Mouse (Mus musculus): ENCODE results near the gene Ercc6. TPM values are rescaled to one million over a fixed set of nuclear protein-coding genes. Genes with fewer than 3 reads are reported as not detected.

Ercc6 gene
- 1 to 10 TPM; 3.2 to 3.3 TPM for total RNA-seq (2021)
- long read RNA-seq, experiment 1 = 0 reads
- long read RNA-seq, experiment 2 = 0 reads

DNA sequence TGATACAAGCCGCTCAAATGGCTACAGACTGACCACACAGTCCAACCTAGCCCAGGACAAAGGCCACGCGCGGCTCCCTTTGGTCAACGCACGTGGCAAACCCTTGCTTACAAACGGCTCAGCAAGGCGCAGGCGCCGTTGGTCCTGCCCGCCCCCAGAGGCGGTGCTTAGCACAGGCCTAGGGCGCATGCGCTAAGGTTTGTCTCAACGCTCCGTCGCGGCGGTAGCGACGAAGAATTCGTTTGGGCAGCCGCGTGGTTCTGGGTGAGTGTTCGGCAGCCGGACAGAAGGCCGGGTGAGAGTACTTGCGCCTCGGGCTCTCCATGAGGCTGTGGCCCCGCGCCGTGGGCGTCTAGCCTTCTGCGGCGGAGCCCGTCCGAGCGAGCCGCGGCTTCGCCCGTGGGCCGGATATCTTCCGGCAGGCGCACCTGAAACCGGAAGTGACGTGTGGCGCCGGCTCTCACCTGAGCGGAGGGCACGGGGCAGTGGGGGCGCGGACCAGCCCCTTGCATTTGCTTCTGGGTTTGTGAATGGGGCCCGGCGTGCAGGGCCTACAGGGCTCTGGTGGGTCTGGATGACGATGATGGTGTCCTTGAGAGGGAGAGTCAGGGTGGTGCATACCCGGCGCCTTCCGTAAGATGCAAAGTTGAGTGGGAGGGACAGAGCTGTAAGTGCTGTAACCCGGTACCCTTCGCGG is at the start of gene Ercc6:
TSS of gene Ercc6 (plus strand) at position 186 of the 697 bp plus-strand sequence.
- peak; percentile 94 to 96 for DNase-seq

DNA sequence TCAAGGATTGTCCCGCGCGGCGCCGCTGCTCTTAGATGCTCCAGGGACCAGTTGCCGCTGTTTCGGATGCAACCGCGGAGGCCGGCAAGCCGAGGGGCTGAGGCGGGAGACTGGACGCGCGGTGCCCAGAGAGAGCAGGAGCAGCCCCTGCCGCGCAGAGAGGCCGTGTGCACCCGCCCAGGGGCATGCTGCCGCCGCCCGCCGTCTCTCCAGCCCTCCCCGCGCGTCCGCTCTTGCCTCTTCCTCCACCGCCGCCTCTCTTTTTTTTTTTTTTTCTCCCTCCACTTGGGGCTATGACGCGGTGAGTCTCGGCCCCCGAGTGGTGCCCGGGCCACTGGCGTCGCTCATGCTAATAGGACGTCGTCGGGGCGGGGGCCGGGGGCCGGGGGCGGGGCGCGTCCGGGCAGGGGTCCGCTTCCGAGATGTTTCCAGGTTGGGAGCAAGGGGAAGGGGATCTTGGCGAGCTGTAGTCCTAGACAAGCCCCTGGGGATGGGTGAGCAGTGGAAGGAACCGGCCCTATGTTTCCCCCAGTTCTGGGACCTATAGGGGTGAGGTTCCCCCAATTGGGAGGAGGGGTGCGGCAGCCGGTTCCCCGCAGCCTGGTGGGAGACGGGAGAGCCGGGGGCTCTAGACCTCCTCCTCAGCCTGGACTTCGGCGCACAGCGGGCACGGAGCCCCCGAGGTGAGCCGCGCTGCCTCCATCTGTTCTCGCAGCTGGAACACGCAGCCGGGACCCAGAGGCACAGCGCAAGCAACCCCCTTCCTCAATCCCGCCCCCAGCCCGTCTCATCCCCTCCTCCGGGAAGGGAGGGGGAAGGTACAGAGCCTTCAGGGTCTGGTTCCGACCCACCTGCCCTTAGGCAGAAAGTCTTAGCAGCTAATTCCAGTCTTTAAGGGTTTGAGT is 48.5 kb upstream of the Ercc6 start, which contains the start of gene Slc18a3:
TSS of gene Slc18a3 (minus strand) at position 250 of the 905 bp plus-strand sequence.
- DNase-seq = no peak

GRCm38 (mm10) chr14:32465506-32465870 is 47.8 kb upstream of the Ercc6 start:
- no peak for DNase-seq

DNA sequence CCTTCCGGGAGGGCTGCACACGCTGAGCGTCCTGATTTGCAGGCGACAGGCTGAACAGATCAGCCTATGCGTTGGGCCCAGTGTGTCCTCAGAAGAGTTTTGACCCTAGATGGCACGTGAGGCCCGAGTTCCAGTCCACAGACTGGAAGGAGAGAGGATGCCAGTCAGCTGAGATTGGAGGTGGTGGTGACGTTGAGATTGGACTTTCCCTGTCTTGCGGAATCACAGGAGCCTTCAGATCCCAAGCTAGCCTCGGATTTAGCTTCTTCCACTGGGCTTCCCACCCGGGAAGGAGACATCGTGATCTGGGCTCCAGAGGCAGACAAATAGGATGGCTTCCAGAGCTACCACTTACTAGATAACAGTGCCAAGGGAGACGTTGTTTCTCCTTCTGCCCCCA is 47.4 kb upstream of the Ercc6 start, which contains the start of gene Chat:
TSS of gene Chat (minus strand) at position 101 of the 400 bp plus-strand sequence.
- DNase-seq = no peak

DNA sequence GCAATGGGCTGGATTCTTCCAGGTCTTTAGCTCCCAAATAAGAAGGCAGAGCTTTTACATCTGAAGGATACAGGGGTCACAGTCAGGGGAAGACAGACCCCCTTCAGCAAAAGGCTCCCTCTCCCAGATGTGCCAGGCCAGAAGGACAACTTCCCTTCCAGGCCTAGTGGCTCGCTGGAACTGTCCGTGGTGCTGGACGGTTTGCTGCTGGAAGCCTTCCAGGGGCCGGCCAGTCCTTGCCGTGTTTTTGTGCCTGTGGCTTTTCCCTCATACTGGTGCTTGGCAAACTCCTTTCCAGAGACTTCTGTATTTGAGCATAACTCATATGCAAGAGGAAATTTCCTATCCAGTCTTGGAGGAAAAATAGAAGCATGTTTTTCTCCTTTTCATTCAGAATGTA is 45.7 kb upstream of the Ercc6 start:
- peak; percentile 9 to 64 for DNase-seq

- peak; percentile 11 to 49 for DNase-seq
These were observed 40.3 kb upstream of the Ercc6 start for GRCm38 (mm10) chr14:32472996-32473395.

DNA sequence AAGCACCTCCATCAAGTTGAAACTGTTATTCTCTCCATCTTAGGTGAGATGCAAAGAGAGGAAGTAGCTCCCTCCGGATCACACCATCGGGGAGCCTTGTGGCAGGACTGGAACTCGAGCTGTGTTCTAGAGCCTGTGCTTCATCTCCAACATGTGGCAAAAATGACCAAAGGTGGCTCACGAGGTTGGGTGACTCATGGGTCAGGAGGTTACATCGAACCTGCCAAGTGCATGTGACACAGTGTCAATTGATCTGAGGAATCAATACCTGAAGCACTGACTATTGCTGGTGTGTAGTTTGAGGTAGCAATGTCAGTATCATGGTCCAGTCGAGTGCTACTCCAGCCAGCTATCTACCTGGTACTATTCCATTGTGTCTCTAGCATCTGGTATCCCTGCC is 36.8 kb upstream of the Ercc6 start:
- no peak for DNase-seq

DNA sequence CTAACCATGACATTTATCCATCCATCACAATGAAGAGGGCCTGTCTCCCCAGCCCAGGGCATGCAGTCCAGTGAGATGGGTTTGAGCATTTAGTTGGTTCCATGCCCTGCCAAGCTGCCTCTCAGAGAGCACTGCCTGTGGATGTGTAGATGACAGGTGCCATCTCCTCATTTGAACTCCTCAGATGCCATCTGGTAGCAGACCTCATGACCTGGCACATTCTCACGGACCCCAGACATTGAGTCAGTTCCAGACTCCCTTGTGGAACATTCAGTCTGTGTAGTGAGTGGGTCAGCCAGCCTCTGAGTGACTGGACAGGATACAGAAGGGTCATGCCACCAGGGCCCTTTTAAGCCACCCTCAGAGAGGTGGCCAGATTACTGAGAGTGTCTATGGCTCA is 35.7 kb upstream of the Ercc6 start:
- no peak for DNase-seq

DNA sequence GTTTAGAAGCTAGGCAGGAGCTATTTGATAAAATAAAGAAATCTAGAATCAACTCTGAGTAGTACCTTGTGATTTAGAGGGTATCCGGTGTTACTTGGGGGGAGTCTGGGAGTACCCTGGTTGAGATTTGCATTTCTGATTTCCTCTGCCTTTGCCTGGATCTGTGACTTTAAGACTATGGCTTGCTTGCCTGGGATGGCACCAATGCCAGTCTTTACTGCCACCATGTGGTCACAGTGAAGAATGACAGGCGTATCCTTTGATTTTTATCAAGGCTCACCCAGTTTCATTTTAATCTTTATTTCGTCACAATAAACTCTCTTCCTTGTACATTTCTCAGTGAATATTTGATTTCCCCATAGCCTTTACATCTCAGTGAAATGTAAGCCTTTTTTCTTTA is 31.3 kb upstream of the Ercc6 start:
- peak in 1 of 2 experiments; percentile 34 for DNase-seq

- no peak for DNase-seq
These were observed 20.8 kb upstream of the Ercc6 start for GRCm38 (mm10) chr14:32492521-32492920.

- no peak for DNase-seq
These were observed 17.0 kb upstream of the Ercc6 start for GRCm38 (mm10) chr14:32496115-32496850.

GRCm38 (mm10) chr14:32501303-32501702 is 12.0 kb upstream of the Ercc6 start:
- no peak for DNase-seq

GRCm38 (mm10) chr14:32502764-32503688 is 10.3 kb upstream of the Ercc6 start:
- DNase-seq = no peak

- DNase-seq = no peak
These were observed 9.4 kb upstream of the Ercc6 start for GRCm38 (mm10) chr14:32503897-32504296.

GRCm38 (mm10) chr14:32506329-32506728 is 7.0 kb upstream of the Ercc6 start:
- no peak for DNase-seq

GRCm38 (mm10) chr14:32507216-32507615 is 6.1 kb upstream of the Ercc6 start:
- no peak for DNase-seq

DNA sequence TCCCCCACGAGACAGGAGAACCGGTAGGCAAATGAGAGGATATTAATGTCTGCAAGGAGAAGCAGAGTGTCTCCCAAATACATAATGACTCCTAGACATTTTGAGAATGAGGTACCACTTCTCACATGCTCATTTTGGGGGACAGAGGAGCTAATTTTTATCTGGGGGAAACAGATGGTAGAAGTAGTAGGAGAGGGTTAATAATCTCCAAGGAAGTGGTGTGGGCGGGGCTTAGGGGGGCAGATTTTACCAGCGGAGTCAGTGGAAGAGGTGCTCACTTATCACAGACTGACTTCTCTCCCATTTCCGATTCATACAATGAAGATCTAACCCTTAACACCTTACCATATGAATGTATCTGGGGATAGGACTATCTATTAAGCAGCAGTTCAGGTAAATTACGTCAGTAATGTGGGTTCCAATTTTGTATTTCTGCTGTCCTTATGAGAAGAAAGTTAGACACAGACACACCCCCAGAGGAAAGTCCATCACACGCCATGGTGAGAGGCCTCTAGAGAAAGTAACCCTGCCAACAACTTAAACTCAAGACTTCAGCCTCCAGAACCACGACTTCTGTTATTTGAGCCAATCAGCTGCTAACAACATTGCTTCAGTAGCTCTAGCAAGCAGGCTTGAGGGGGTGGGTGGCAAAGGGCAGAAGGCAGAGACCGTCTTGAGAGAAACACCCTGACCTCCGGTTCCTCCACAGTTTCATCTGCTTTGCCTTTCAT is 5.1 kb upstream of the Ercc6 start:
- no peak for DNase-seq

DNA sequence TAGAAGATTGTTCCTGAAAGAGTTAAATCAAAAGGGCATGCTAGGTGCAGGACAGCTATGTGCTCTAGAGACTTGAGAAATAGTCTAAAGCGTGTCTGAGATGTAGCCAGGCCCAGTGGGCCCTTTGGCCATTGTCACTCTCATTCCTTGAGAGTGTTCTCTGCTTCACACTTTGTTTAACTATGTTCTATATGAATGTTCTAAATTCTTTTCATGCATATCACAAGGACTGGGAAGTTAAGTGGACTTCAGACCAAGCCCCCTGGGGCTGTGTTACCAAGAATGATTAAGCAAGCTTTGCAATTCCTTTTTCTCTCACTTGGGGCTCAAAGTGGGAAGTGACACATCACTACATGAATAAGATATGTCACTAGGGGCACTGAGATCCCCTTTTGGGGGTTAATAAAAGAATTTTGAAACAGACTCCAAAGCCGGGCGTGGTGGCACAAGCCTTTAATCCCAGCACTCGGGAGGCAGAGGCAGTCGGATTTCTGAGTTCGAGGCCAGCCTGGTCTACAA is 3.8 kb upstream of the Ercc6 start:
- DNase-seq = no peak

- DNase-seq = no peak
These were observed 409 bp upstream of the Ercc6 start for GRCm38 (mm10) chr14:32512912-32513311.

DNA sequence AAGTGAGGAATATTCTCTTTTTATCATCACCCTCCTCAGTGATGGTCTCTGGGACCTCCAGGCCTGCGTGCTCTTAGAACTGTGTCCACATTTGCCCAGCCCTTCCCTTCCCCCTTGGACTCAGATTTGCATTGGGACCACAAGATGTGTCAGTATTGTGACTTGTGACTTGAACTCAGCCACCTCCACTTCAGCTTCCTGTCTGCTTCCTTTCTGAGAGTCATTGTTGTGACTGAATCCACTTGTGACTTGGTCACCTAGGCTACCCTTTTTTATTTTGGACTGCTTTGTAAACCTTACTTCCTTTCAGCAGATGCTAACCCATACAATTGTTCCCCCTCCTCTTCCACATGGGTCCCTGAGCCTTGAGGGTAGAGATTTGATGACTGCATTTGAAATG is 2.8 kb downstream of the Ercc6 start:
- no peak for DNase-seq

Measured in heart, adult 18-20 months (tissue).